Mouse (Mus musculus) layer of hippocampus, adult 2 months (tissue): ENCODE measurements around the gene Ttc9c. TPM values are rescaled to one million over a fixed set of nuclear protein-coding genes. Genes with fewer than 3 reads are reported as not detected.
A peak's percentile ranks its signal among the peaks of the same experiment; 100 is the strongest.
"Not testable (repeated sequence)": the region's sequence is repeated elsewhere in the genome, so short reads cannot be mapped to it uniquely, and the experiment has no call there.

Experiments used
- DNase-seq, 2 experiments: peaks; one replicate each; pipeline ENCODE4 v3.0.0; 2022; ENCODE audit warnings: low spot score in 2 of 2
- H3K27ac ChIP-seq: fragments of 200-600 bp; 2 replicates; pipeline ENCODE4 v1.8.1; 2022
- H3K4me3 ChIP-seq: fragments of 200-600 bp; 2 replicates; pipeline ENCODE4 v1.8.1; 2022; ENCODE audit warnings: mild to moderate bottlenecking
- CTCF ChIP-seq: fragments of 200-600 bp; conservative IDR thresholded peaks from 2 replicates; pipeline ENCODE4 v1.8.1; 2022; ENCODE audit warnings: antibody characterized with exemption, mild to moderate bottlenecking, moderate library complexity
- total RNA-seq, 2 experiments: library from RNA; stranded (reverse); gene quantifications; 2 replicates each; pipeline ENCODE4 v1.2.3; 2021

Gene Ttc9c
- total RNA-seq, 2 experiments from 2014 or later = 36.5 to 37.9 TPM

GRCm38 (mm10) chr19:8839908-8840791, 21.0 kb upstream of the Ttc9c start:
- H3K27ac ChIP-seq = peak overlapping the region; percentile 97
- H3K4me3 ChIP-seq = peak overlapping the region; percentile 80
- DNase-seq = peak; percentile 64 to 80
- TF ChIP-seq CTCF = no peak

DNA sequence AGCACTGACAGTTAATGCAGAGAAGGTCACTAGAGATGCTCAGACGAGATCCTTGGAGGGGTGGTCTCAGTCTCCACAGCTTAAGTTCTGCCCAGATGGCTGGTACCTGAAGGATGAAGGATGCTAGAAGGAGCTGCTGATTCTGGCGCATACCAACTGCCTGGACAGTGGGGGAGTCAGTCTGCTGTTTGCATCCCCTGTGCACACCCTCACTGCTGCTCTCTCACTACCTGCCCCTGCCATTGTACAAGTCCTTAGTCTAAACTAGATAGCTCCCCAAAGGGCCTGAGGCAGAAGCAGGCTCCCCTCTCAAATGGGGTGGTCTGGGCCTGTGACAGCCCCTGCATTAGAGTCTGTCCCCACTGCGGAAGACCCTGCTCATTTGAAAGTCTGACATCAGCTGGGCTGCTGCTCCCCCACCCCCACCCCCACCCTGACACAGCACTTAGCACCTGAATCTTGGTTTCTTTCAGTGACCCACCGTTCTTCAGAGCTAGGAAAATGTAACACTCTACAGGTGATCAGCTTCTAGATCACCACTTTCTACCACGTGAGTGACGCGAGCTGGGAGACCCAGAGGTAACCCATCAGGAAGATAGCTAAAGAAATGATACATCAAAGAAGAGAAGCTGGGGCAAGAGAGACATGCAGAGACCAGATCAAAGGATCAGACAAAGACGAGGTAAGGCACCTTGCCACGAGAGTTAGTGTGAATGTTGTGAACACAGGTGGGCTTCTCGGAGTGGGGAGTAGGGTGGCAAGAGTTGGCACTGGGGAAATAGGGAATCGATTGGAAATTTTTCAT, 20.2 kb upstream of the Ttc9c start, which contains the start of gene Gng3:
Gene Gng3, minus strand, starts transcription at position 92 of the 805 bp plus-strand sequence.
- no peak for TF ChIP-seq CTCF
- H3K4me3 ChIP-seq = peak within 1 kb of the TSS; percentile 80
- peak; percentile 74 to 88 for DNase-seq
- H3K27ac ChIP-seq = peak within 1 kb of the TSS; percentile 97

- TF ChIP-seq CTCF = no peak
- peak overlapping the region; percentile 97 for H3K27ac ChIP-seq
- no peak for DNase-seq
- H3K4me3 ChIP-seq = peak overlapping the region; percentile 80
These were observed 19.1 kb upstream of the Ttc9c start for GRCm38 (mm10) chr19:8838041-8838730.

GRCm38 (mm10) chr19:8837251-8837791, 18.2 kb upstream of the Ttc9c start, which contains the start of gene Bscl2:
Gene Bscl2 (plus strand): TSS chr19:8837467.
- peak; percentile 78 to 88 for DNase-seq
- H3K27ac ChIP-seq = peak within 1 kb of the TSS; percentile 97
- peak; percentile 85 for TF ChIP-seq CTCF
- peak within 1 kb of the TSS; percentile 80 for H3K4me3 ChIP-seq

DNA sequence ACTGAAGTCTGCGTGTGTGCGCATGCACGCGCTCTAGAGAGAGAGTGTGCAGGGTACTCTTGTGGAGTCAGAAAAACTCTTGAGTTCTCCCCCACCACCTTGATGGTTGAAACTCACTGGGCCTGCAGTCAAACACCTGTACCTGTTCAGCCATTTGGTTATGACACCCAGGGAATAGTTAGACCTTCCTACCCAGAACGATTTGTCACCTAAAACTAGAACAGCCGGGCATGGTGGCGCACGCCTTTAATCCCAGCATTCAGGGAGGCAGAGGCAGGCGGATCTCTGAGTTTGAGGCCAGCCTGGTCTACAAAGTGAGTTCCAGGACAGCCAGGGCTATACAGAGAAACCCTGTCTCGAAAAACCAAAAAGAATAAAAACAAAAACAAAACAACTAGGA, 17.2 kb upstream of the Ttc9c start:
- not testable (repeated sequence) for H3K27ac ChIP-seq, DNase-seq, H3K4me3 ChIP-seq

GRCm38 (mm10) chr19:8832971-8833370, 13.8 kb upstream of the Ttc9c start:
- no peak for TF ChIP-seq CTCF
- no peak for DNase-seq
- Histone ChIP-seq H3K4me3 (no peak overlapping the region), H3K27ac (peak overlapping the region; percentile 51; the same call in 1 of the 2 replicates)

DNA sequence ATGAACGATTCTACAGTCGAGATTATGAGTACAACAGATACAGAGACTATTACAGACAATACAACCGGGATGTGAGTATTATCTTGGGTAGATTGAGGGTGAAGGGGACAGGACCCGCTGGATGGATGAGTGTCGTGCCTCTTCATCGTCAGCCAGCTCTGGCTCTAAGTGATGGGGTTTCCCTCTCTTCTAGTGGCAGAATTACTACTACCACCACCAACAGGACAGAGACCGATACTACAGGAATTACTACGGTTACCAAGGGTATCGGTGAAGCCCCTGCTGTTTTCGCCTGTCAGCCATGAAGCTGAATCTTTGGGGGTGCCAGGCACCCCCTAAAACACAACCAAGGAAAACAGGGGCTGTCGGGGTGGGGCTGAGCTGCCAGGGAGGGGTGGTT, 12.1 kb upstream of the Ttc9c start:
- DNase-seq = no peak
- Histone ChIP-seq H3K27ac (peak overlapping the region; percentile 75), H3K4me3 (no peak overlapping the region)
- peak; percentile 58 for TF ChIP-seq CTCF

- peak in 1 of 2 experiments; percentile 50 for DNase-seq
- TF ChIP-seq CTCF = no peak
- Histone ChIP-seq H3K4me3 (no peak overlapping the region), H3K27ac (peak overlapping the region; percentile 75)
These were observed 11.5 kb upstream of the Ttc9c start for GRCm38 (mm10) chr19:8830664-8831063.

- Histone ChIP-seq H3K27ac (peak within 1 kb of the TSS; percentile 75), H3K4me3 (no peak within 1 kb of the TSS)
- no peak for TF ChIP-seq CTCF
- DNase-seq = no peak
These were observed 10.5 kb upstream of the Ttc9c start, which contains the start of gene AC129217.1 for GRCm38 (mm10) chr19:8829660-8830059. Gene AC129217.1 (plus strand): TSS chr19:8829773.

DNA sequence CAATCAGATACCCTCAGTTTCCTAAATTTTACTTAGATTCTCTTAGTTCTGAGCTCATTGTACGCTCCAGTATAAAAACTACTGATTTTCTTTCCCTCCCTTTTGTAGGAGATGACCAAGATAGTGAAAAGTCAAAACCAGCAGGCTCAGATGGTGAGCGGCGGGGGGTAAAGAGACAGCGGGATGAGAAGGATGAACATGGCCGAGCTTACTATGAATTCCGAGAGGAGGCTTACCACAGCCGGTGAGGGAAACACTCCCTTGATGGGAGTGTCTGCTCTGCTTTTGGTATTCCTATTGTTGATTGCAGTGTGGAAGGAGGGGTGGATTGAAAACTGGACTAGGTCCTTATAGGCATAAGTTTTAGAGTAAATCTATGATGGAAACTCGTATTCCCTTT, 3.6 kb upstream of the Ttc9c start:
- Histone ChIP-seq H3K27ac (no peak overlapping the region), H3K4me3 (peak overlapping the region; percentile 93)
- no peak for TF ChIP-seq CTCF
- no peak for DNase-seq

- DNase-seq = no peak
- TF ChIP-seq CTCF = no peak
- H3K27ac ChIP-seq = peak overlapping the region; percentile 99
These were observed 2.0 kb upstream of the Ttc9c start for GRCm38 (mm10) chr19:8821146-8821545.

DNA sequence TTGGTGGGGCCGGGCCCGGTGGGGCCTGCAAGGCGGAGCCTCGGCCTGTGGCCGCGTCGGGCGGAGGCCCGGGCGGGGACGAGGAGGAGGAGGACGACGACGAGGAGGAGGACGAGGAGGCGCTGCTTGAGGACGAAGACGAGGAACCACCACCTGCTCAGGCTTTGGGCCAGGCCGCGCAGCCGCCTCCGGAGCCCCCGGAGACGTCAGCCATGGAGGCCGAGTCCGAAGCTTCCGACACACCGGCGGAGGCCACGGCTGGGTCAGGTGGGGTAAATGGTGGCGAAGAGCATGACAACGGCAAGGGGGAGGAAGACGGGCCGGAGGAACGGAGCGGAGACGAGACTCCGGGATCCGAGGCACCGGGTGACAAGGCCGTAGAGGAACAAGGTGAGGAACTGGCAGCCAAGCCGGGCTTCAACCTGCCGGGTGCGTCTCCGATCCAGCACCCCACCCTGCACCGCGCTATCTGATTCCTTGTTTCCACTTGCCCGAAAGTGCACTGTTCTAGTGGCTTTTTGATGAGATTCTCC, 1.4 kb upstream of the Ttc9c start:
- DNase-seq = peak in 1 of 2 experiments; percentile 53
- TF ChIP-seq CTCF = no peak
- H3K27ac ChIP-seq = peak overlapping the region; percentile 99
- peak overlapping the region; percentile 93 for H3K4me3 ChIP-seq

More at GRCm38 (mm10) chr19:8821146-8821545, 2.0 kb upstream of the Ttc9c start:
- H3K4me3 ChIP-seq = peak overlapping the region; percentile 93
